Mouse (Mus musculus): ENCODE results near the gene Btaf1. TPM values are rescaled to one million over a fixed set of nuclear protein-coding genes. Genes with fewer than 3 reads are reported as not detected.
"Not testable (repeated sequence)": the region's sequence is repeated elsewhere in the genome, so short reads cannot be mapped to it uniquely, and the experiment has no call there.

Btaf1 gene
- polyA plus RNA-seq, 1 experiment = 11.1 TPM

- no peak overlapping the region for H3K27ac ChIP-seq (ENCODE audit: control insufficient read depth, insufficient read depth, low read depth, low read length, poor library complexity)
- TF ChIP-seq POLR2A (IDR thresholded peaks at IDR 0.05; ENCODE audit: borderline replicate concordance, control insufficient read depth, low read depth, low read length) = no peak
- H3K4me3 ChIP-seq (replicated peaks; ENCODE audit: control insufficient read depth, low read depth, low read length) = no peak overlapping the region
- no peaks in the 10 kb centered on the region; the same call in 1 of the 2 replicates for H3K4me1 ChIP-seq (ENCODE audit: control insufficient read depth, insufficient read depth, low read length)
Observed at GRCm38 (mm10) chr19:36929816-36930215, 3.9 kb downstream of the Btaf1 start.

- Histone ChIP-seq H3K27ac (ENCODE audit: control insufficient read depth, insufficient read depth, low read depth, low read length, poor library complexity) (no peak overlapping the region), H3K4me1 (ENCODE audit: control insufficient read depth, insufficient read depth, low read length) (no peaks in the 10 kb centered on the region; the same call in 1 of the 2 replicates), H3K4me3 (replicated peaks; ENCODE audit: control insufficient read depth, low read depth, low read length) (no peak overlapping the region)
- no peak for TF ChIP-seq POLR2A (IDR thresholded peaks at IDR 0.05; ENCODE audit: borderline replicate concordance, control insufficient read depth, low read depth, low read length)
- TF ChIP-seq CTCF (IDR thresholded peaks at IDR 0.05; ENCODE audit: control insufficient read depth, insufficient read depth, low read length) = no peak
Observed at GRCm38 (mm10) chr19:36932097-36932496, 6.2 kb downstream of the Btaf1 start.

- TF ChIP-seq POLR2A (IDR thresholded peaks at IDR 0.05; ENCODE audit: borderline replicate concordance, control insufficient read depth, low read depth, low read length) = no peak
- TF ChIP-seq CTCF (IDR thresholded peaks at IDR 0.05; ENCODE audit: control insufficient read depth, insufficient read depth, low read length) = no peak
- Histone ChIP-seq H3K4me1 (ENCODE audit: control insufficient read depth, insufficient read depth, low read length) (no peaks in the 10 kb centered on the region; the same call in 1 of the 2 replicates), H3K27ac (ENCODE audit: control insufficient read depth, insufficient read depth, low read depth, low read length, poor library complexity) (no peak overlapping the region), H3K4me3 (replicated peaks; ENCODE audit: control insufficient read depth, low read depth, low read length) (no peak overlapping the region)
- 20% methylated on average over 2 of the region's 2 CpGs for WGBS
Observed at GRCm38 (mm10) chr19:36932613-36933012, 6.7 kb downstream of the Btaf1 start.

GRCm38 (mm10) chr19:36936285-36936684 lies 10.4 kb downstream of the Btaf1 start:
- TF ChIP-seq CTCF (IDR thresholded peaks at IDR 0.05; ENCODE audit: control insufficient read depth, insufficient read depth, low read length) (no peak), POLR2A (IDR thresholded peaks at IDR 0.05; ENCODE audit: borderline replicate concordance, control insufficient read depth, low read depth, low read length) (no peak)
- Histone ChIP-seq H3K4me1 (ENCODE audit: control insufficient read depth, insufficient read depth, low read length) (no peaks in the 10 kb centered on the region), H3K4me3 (replicated peaks; ENCODE audit: control insufficient read depth, low read depth, low read length) (no peak overlapping the region), H3K27ac (ENCODE audit: control insufficient read depth, insufficient read depth, low read depth, low read length, poor library complexity) (no peak overlapping the region)
- WGBS = 67% methylated on average over 4 of the region's 4 CpGs

GRCm38 (mm10) chr19:36938008-36938407 lies 12.1 kb downstream of the Btaf1 start:
- no peaks in the 10 kb centered on the region for H3K4me1 ChIP-seq (ENCODE audit: control insufficient read depth, insufficient read depth, low read length)
- TF ChIP-seq POLR2A (IDR thresholded peaks at IDR 0.05; ENCODE audit: borderline replicate concordance, control insufficient read depth, low read depth, low read length) = no peak
- H3K4me3 ChIP-seq (replicated peaks; ENCODE audit: control insufficient read depth, low read depth, low read length) = no peak overlapping the region
- H3K27ac ChIP-seq (ENCODE audit: control insufficient read depth, insufficient read depth, low read depth, low read length, poor library complexity) = no peak overlapping the region

GRCm38 (mm10) chr19:36940064-36940463 lies 14.2 kb downstream of the Btaf1 start:
- no peak for TF ChIP-seq POLR2A (IDR thresholded peaks at IDR 0.05; ENCODE audit: borderline replicate concordance, control insufficient read depth, low read depth, low read length)
- TF ChIP-seq CTCF (IDR thresholded peaks at IDR 0.05; ENCODE audit: control insufficient read depth, insufficient read depth, low read length) = no peak
- H3K4me1 ChIP-seq (ENCODE audit: control insufficient read depth, insufficient read depth, low read length) = no peaks in the 10 kb centered on the region
- no peak overlapping the region for H3K27ac ChIP-seq (ENCODE audit: control insufficient read depth, insufficient read depth, low read depth, low read length, poor library complexity)
- WGBS = 73% methylated on average over 1 of the region's 1 CpGs
- no peak overlapping the region for H3K4me3 ChIP-seq (replicated peaks; ENCODE audit: control insufficient read depth, low read depth, low read length)

GRCm38 (mm10) chr19:36953637-36954206 lies 27.8 kb downstream of the Btaf1 start:
- no peak overlapping the region for H3K27ac ChIP-seq (ENCODE audit: control insufficient read depth, insufficient read depth, low read depth, low read length, poor library complexity)
- no peak overlapping the region for H3K4me3 ChIP-seq (replicated peaks; ENCODE audit: control insufficient read depth, low read depth, low read length)
- H3K4me1 ChIP-seq (ENCODE audit: control insufficient read depth, insufficient read depth, low read length) = no peaks in the 10 kb centered on the region
- WGBS = 62% methylated on average over 4 of the region's 4 CpGs
- no peak for TF ChIP-seq CTCF (IDR thresholded peaks at IDR 0.05; ENCODE audit: control insufficient read depth, insufficient read depth, low read length)
- no peak for TF ChIP-seq POLR2A (IDR thresholded peaks at IDR 0.05; ENCODE audit: borderline replicate concordance, control insufficient read depth, low read depth, low read length)

- Histone ChIP-seq H3K4me1 (ENCODE audit: control insufficient read depth, insufficient read depth, low read length) (no peaks in the 10 kb centered on the region), H3K4me3 (replicated peaks; ENCODE audit: control insufficient read depth, low read depth, low read length) (no peak overlapping the region), H3K27ac (ENCODE audit: control insufficient read depth, insufficient read depth, low read depth, low read length, poor library complexity) (no peak overlapping the region)
- TF ChIP-seq POLR2A (IDR thresholded peaks at IDR 0.05; ENCODE audit: borderline replicate concordance, control insufficient read depth, low read depth, low read length) (no peak), CTCF (IDR thresholded peaks at IDR 0.05; ENCODE audit: control insufficient read depth, insufficient read depth, low read length) (no peak)
- 87% methylated on average over 4 of the region's 4 CpGs for WGBS
Observed at GRCm38 (mm10) chr19:36958331-36958730, 32.5 kb downstream of the Btaf1 start.

- no peak overlapping the region for H3K27ac ChIP-seq (ENCODE audit: control insufficient read depth, insufficient read depth, low read depth, low read length, poor library complexity)
- 94% methylated on average over 1 of the region's 1 CpGs for WGBS
- no peak for TF ChIP-seq CTCF (IDR thresholded peaks at IDR 0.05; ENCODE audit: control insufficient read depth, insufficient read depth, low read length)
- no peak for TF ChIP-seq POLR2A (IDR thresholded peaks at IDR 0.05; ENCODE audit: borderline replicate concordance, control insufficient read depth, low read depth, low read length)
- H3K4me1 ChIP-seq (ENCODE audit: control insufficient read depth, insufficient read depth, low read length) = no peaks in the 10 kb centered on the region
- H3K4me3 ChIP-seq (replicated peaks; ENCODE audit: control insufficient read depth, low read depth, low read length) = no peak overlapping the region
Observed at GRCm38 (mm10) chr19:36961320-36961719, 35.4 kb downstream of the Btaf1 start.

GRCm38 (mm10) chr19:36962544-36963260 lies 36.8 kb downstream of the Btaf1 start:
- not testable (repeated sequence) for H3K4me1 ChIP-seq (ENCODE audit: control insufficient read depth, insufficient read depth, low read length); H3K4me3 ChIP-seq (replicated peaks; ENCODE audit: control insufficient read depth, low read depth, low read length); H3K27ac ChIP-seq (ENCODE audit: control insufficient read depth, insufficient read depth, low read depth, low read length, poor library complexity)
- 87% methylated on average over 6 of the region's 6 CpGs for WGBS
